Mouse (Mus musculus): Measurements from ENCODE around the gene Cox6b1. TPM values are rescaled to one million over a fixed set of nuclear protein-coding genes. Genes with fewer than 3 reads are reported as not detected.

Cox6b1 gene
- polyA plus RNA-seq, 1 experiment from 2014 or later = 766 TPM

GRCm38 (mm10) chr7:30607706-30608309 is 18.1 kb downstream of the Cox6b1 start:
- no peak overlapping the region for H3K9ac ChIP-seq
- H3K4me2 ChIP-seq (replicated peaks) = no peak overlapping the region
- no peaks in the 10 kb centered on the region for H3K4me1 ChIP-seq
- H3K27ac ChIP-seq = no peak overlapping the region
- WGBS = 23% methylated on average over 8 of the region's 8 CpGs
- no peaks in the 10 kb centered on the region for H3K9me3 ChIP-seq
- no peak overlapping the region for H3K4me3 ChIP-seq
- no peaks in the 10 kb centered on the region for H3K27me3 ChIP-seq
- no peak for ATAC-seq (ENCODE audit: low FRiP score, low read depth)
- no peaks in the 10 kb centered on the region for H3K36me3 ChIP-seq

- no peak for ATAC-seq (ENCODE audit: low FRiP score, low read depth)
- Histone ChIP-seq H3K27ac (no peak overlapping the region), H3K9me3 (no peaks in the 10 kb centered on the region), H3K27me3 (no peaks in the 10 kb centered on the region), H3K36me3 (no peaks in the 10 kb centered on the region), H3K4me3 (no peak overlapping the region), H3K4me1 (no peaks in the 10 kb centered on the region), H3K9ac (0 out of 2 replicates have a peak overlapping the region, but pooled peaks have one; percentile 19), H3K4me2 (replicated peaks) (no peak overlapping the region)
- WGBS = 85% methylated on average over 8 of the region's 8 CpGs
These were observed 21.0 kb downstream of the Cox6b1 start for GRCm38 (mm10) chr7:30604944-30605343.

- Histone ChIP-seq H3K36me3 (no peaks in the 10 kb centered on the region), H3K27ac (no peak overlapping the region), H3K9me3 (no peaks in the 10 kb centered on the region), H3K4me2 (replicated peaks) (no peak overlapping the region), H3K9ac (0 out of 2 replicates have a peak overlapping the region, but pooled peaks have one; percentile 19), H3K27me3 (no peaks in the 10 kb centered on the region), H3K4me3 (no peak overlapping the region), H3K4me1 (no peaks in the 10 kb centered on the region)
- ATAC-seq (ENCODE audit: low FRiP score, low read depth) = no peak
- 51% methylated on average over 8 of the region's 8 CpGs for WGBS
These were observed 21.5 kb downstream of the Cox6b1 start for GRCm38 (mm10) chr7:30604424-30604823.

- 31% methylated on average over 3 of the region's 3 CpGs for WGBS
- no peaks in the 10 kb centered on the region for H3K4me1 ChIP-seq
- H3K9me3 ChIP-seq = no peaks in the 10 kb centered on the region
- no peak overlapping the region for H3K4me3 ChIP-seq
- no peak overlapping the region for H3K4me2 ChIP-seq (replicated peaks)
- ATAC-seq (ENCODE audit: low FRiP score, low read depth) = no peak
- H3K27me3 ChIP-seq = no peaks in the 10 kb centered on the region
- no peaks in the 10 kb centered on the region for H3K36me3 ChIP-seq
- H3K27ac ChIP-seq = no peak overlapping the region
- H3K9ac ChIP-seq = no peak overlapping the region
These were observed 23.4 kb downstream of the Cox6b1 start for GRCm38 (mm10) chr7:30602583-30602982.

GRCm38 (mm10) chr7:30600651-30601050 is 25.3 kb downstream of the Cox6b1 start:
- no peaks in the 10 kb centered on the region for H3K9me3 ChIP-seq
- H3K36me3 ChIP-seq = no peaks in the 10 kb centered on the region
- no peak overlapping the region for H3K4me3 ChIP-seq
- ATAC-seq (ENCODE audit: low FRiP score, low read depth) = no peak
- H3K4me1 ChIP-seq = no peaks in the 10 kb centered on the region
- no peaks in the 10 kb centered on the region for H3K27me3 ChIP-seq
- no peak overlapping the region for H3K4me2 ChIP-seq (replicated peaks)
- H3K27ac ChIP-seq = no peak overlapping the region
- H3K9ac ChIP-seq = no peak overlapping the region
- WGBS = 70% methylated on average over 7 of the region's 7 CpGs

- H3K9me3 ChIP-seq = no peaks in the 10 kb centered on the region
- H3K9ac ChIP-seq = no peak overlapping the region
- no peaks in the 10 kb centered on the region for H3K36me3 ChIP-seq
- no peak overlapping the region for H3K27ac ChIP-seq
- no peak overlapping the region for H3K4me3 ChIP-seq
- 2% methylated on average over 16 of the region's 16 CpGs for WGBS
- H3K4me1 ChIP-seq = no peaks in the 10 kb centered on the region
- peak; percentile 91 for ATAC-seq (ENCODE audit: low FRiP score, low read depth)
- H3K4me2 ChIP-seq (replicated peaks) = no peak overlapping the region
- H3K27me3 ChIP-seq = 0 out of 2 replicates have a peak, but pooled peaks cover under 1% of the 10 kb centered on the region
These were observed 26.0 kb downstream of the Cox6b1 start for GRCm38 (mm10) chr7:30599933-30600353.

GRCm38 (mm10) chr7:30598786-30599185 is 27.2 kb downstream of the Cox6b1 start, which contains the start of gene Zbtb32:
Zbtb32 (minus strand) TSS chr7:30598909.
- Histone ChIP-seq H3K4me1 (no peaks in the 10 kb centered on the region), H3K9me3 (no peaks in the 10 kb centered on the region), H3K4me3 (no peak within 1 kb of the TSS), H3K27ac (no peak within 1 kb of the TSS), H3K27me3 (0 out of 2 replicates have a peak, but pooled peaks cover 6% of the 10 kb centered on the region), H3K9ac (no peak within 1 kb of the TSS), H3K36me3 (no peaks in the 10 kb centered on the region), H3K4me2 (replicated peaks) (no peak within 1 kb of the TSS)
- ATAC-seq (ENCODE audit: low FRiP score, low read depth) = no peak
- 87% methylated on average over 12 of the region's 12 CpGs for WGBS

- Histone ChIP-seq H3K4me1 (no peaks in the 10 kb centered on the region), H3K36me3 (no peaks in the 10 kb centered on the region), H3K9ac (no peak overlapping the region), H3K4me3 (no peak overlapping the region), H3K9me3 (no peaks in the 10 kb centered on the region), H3K27me3 (0 out of 2 replicates have a peak, but pooled peaks cover 8% of the 10 kb centered on the region), H3K27ac (no peak overlapping the region), H3K4me2 (replicated peaks) (no peak overlapping the region)
- no peak for ATAC-seq (ENCODE audit: low FRiP score, low read depth)
- WGBS = 71% methylated on average over 5 of the region's 5 CpGs
These were observed 29.1 kb downstream of the Cox6b1 start for GRCm38 (mm10) chr7:30596811-30597210.

GRCm38 (mm10) chr7:30596093-30596492 is 29.9 kb downstream of the Cox6b1 start:
- Histone ChIP-seq H3K4me3 (no peak overlapping the region), H3K4me2 (replicated peaks) (no peak overlapping the region), H3K9ac (no peak overlapping the region), H3K36me3 (no peaks in the 10 kb centered on the region), H3K27me3 (0 out of 2 replicates have a peak, but pooled peaks cover 8% of the 10 kb centered on the region), H3K4me1 (no peaks in the 10 kb centered on the region), H3K27ac (no peak overlapping the region), H3K9me3 (no peaks in the 10 kb centered on the region)
- ATAC-seq (ENCODE audit: low FRiP score, low read depth) = no peak
- WGBS = 74% methylated on average over 5 of the region's 5 CpGs

GRCm38 (mm10) chr7:30594510-30595024 is 31.4 kb downstream of the Cox6b1 start:
- peaks cover 8% of the 10 kb centered on the region for H3K4me1 ChIP-seq
- WGBS = 62% methylated on average over 4 of the region's 4 CpGs
- no peak overlapping the region for H3K27ac ChIP-seq
- no peaks in the 10 kb centered on the region for H3K36me3 ChIP-seq
- H3K4me3 ChIP-seq = no peak overlapping the region
- no peak overlapping the region for H3K9ac ChIP-seq
- no peak for ATAC-seq (ENCODE audit: low FRiP score, low read depth)
- 0 out of 2 replicates have a peak, but pooled peaks cover 8% of the 10 kb centered on the region for H3K27me3 ChIP-seq
- H3K9me3 ChIP-seq = no peaks in the 10 kb centered on the region
- no peak overlapping the region for H3K4me2 ChIP-seq (replicated peaks)

GRCm38 (mm10) chr7:30593579-30594509 is 32.1 kb downstream of the Cox6b1 start:
- Histone ChIP-seq H3K27ac (no peak overlapping the region), H3K27me3 (0 out of 2 replicates have a peak, but pooled peaks cover 8% of the 10 kb centered on the region), H3K9me3 (no peaks in the 10 kb centered on the region), H3K4me2 (replicated peaks) (no peak overlapping the region), H3K4me3 (no peak overlapping the region), H3K36me3 (no peaks in the 10 kb centered on the region), H3K4me1 (peaks cover 9% of the 10 kb centered on the region), H3K9ac (no peak overlapping the region)
- ATAC-seq (ENCODE audit: low FRiP score, low read depth) = no peak
- WGBS = 76% methylated on average over 10 of the region's 10 CpGs

Data from limb, embryonic 13.5 days (tissue).